Mouse (Mus musculus) adrenal gland, adult (tissue): ENCODE results near the gene Rasgef1c.

Source experiments
- DNase-seq, 2 experiments: peaks; one replicate each; pipeline ENCODE4 v3.0.0; 2022 to 2023; ENCODE audit warnings: low spot score in 1 of 2; ENCODE audit not compliant: inconsistent age in 2 of 2

Gene Rasgef1c

DNA sequence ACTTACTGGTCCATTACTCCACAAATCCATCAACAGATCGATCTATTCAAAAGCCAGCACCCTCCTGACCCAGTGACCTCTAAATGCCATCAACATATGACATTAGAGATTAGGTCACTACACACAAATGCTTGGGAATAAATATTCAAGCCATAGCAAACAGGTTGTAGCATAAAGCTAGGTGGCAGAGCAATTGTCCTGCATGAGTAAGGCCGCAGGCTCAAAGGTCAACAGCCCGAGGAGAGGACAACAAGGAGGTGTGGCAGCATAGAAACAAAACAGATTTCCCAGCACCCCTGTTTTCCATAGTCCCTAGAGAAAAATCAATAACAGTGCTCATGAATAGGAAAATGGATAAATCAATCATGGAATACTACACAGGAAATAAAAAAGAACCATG, 120.5 kb downstream of the Rasgef1c start:
- DNase-seq = no peak

DNA sequence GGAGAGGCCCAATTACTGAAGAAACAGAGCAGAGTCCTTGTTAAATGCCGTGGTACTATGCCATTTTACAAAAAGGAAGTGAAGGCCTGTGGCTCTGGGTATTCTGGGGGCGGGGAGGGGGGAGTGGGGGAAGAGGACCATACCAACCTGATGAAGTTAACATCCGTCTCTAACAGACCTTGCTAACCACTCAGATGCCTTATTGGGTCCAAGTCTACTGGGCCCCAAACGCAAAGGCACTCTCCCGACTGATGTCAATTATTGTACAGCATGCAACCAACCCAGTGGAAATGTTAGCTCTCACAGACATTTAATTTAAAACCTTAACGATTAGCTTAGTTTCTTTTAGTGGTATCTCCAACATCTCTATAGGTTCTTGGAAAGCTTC, 122.8 kb downstream of the Rasgef1c start:
- DNase-seq = peak in 1 of 2 experiments; percentile 40

DNA sequence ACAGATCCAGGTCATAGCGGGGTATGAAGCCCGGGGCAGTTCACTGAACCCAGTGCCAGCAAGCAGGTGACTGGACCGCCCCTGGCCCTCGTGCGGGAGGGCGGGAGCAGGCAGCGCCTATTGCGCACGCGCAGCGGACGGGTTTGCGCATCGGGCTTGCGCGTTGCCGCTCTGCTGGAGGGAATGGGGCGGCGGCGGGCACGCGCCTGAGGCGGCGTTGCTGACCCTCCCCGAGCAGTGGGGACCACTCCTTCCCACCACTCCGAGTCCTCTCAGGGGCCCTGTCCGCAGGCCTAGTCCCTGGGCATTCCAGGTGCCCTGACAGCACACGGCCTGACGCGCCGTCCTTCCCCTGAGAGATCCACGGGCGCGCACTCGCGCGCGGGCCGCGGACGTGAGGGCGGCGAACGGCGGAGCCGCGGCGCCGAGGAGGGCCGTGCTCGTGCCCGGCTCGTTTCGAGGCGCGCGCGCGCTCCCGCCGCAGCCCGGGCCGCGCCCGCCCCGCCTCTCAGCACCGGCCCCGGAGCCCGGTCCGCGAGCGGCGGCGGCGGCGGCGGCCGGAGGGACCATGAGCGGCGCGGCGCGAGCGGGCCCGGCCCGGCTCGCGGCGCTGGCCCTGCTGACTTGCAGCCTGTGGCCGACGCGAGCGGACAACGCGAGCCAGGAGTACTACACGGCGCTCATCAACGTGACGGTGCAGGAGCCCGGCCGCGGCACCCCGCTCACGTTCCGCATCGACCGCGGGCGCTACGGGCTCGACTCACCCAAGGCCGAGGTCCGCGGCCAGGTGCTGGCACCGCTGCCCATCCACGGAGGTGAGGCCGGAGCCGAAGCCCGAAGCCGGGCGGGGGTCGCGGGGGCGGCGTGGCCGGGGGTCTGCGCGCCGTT, 123.4 kb downstream of the Rasgef1c start, which contains the start of gene Rnf130:
Gene Rnf130 (plus strand): TSS at position 514 of the 888 bp plus-strand sequence.
- peak; percentile 97 to 99 for DNase-seq

DNA sequence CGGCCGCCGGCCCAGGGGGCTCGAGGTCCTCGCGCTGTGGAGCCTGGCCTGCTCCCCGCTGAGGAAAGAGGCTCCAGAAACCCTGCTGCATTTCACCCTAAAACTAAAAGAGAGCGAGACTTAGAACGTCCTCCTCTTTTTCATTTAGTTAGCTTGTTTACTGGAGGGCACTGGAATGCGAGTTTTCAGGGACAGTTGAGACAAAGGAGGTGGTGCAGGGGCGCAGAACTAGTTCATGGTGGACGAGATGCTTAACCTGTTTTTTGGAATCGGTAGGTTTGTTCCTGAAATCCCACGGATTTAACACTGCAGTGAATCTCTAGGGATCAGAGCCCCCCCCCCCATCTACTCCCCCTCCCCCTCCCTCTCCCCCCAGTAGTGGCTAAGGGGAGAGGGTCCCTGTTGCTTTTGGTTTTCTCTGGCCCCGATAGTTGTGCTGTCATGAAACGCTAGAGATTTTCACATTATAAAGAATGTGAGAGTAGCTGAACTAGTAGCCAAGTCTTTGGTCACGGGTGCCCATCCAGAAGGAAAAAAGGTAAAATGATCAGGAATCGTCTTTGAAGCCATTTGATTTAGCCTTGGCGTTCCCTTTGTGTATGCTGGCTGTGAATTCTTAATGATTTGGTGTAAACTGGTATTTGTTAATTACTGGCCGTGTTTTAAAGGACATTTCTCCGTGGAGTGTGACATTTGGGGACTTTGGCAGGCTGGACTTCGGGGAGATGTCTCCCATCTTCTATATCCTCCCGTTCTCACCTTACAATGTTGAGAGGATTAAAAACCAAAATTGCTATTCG, 124.3 kb downstream of the Rasgef1c start:
- peak in 1 of 2 experiments; percentile 63 for DNase-seq

DNA sequence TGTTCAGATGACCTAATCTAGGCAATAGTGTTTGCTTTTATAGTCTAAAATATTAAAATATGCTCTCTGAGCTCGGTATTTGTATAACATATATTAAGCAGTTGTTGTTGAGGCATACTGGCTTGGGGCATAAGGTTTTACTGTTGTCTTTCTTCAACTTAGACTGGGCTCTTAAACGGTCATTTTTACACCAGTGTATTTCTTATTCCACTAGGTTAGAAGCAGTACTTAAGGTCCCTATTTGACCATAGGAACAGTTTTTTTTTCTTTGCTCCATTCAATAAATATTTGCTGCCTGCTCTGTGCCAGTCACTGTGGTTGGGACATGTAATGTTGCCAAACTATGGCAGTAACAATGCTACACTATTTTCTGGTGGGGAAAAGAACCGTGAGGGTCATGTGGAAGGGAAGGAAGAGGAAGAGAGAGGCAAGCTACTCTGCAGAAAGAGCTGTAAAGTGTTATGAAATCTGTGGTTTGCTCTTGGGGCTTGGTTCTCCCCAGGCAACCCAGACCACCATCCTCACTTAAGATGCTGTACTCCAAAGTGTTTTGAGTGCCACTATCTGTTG, 125.0 kb downstream of the Rasgef1c start:
- DNase-seq = peak in 1 of 2 experiments; percentile 37

DNA sequence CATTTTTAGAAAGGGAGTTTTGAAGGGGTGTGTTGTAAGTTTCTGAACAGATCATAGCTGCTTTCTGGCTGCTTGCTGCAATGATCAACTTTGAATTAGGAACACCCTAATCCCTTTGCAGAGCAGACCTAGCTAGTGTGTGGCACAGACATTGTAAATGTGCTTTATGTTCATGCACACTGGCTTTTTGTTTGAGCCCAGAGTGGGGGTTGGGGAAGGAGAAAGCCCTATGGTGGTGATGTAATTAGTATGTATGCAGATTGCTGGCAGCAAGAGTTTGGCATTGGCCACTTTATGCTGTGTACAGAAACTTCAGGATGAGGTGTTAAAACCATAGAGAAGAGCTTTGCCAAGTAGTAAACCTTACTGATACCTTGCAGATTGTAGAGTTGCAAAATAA, 126.8 kb downstream of the Rasgef1c start:
- no peak for DNase-seq
